Mouse (Mus musculus) liver, embryonic 13.5 days (tissue): ENCODE results near the gene Prkca. TPM values are rescaled to one million over a fixed set of nuclear protein-coding genes. Genes with fewer than 3 reads are reported as not detected.

Experiments
- ATAC-seq: fragments of 200-750 bp; cut with Nextera tagmentation; 2 replicates; pipeline ENCODE4 v1.8.0; 2017; ENCODE audit warnings: low read depth, mild to moderate bottlenecking, moderate number of reproducible peaks, moderate library complexity
- DNase-seq: peaks from one replicate; pipeline ENCODE4 v3.0.0; 2022
- H3K27ac ChIP-seq: fragments of 300-500 bp; sonication (generic); 2 replicates; pipeline ENCODE4 v1.5.1; 2015; ENCODE audit warnings: moderate library complexity, mild to moderate bottlenecking, inconsistent platforms
- H3K27me3 ChIP-seq: fragments of 300-500 bp; sonication (generic); 2 replicates; pipeline ENCODE4 v1.6.1; 2015; ENCODE audit warnings: mild to moderate bottlenecking, inconsistent platforms
- H3K36me3 ChIP-seq: fragments of 300-500 bp; sonication (generic); 2 replicates; pipeline ENCODE4 v1.6.1; 2015; ENCODE audit warnings: mild to moderate bottlenecking, inconsistent platforms
- H3K4me1 ChIP-seq: fragments of 300-500 bp; sonication (generic); replicated peaks from 2 replicates; pipeline ENCODE4 v1.6.1; 2015; ENCODE audit warnings: inconsistent platforms
- H3K4me2 ChIP-seq: fragments of 300-500 bp; sonication (generic); 2 replicates; pipeline ENCODE4 v1.6.1; 2015; ENCODE audit warnings: inconsistent platforms, mild to moderate bottlenecking, moderate library complexity
- H3K4me3 ChIP-seq: fragments of 300-500 bp; sonication (generic); replicated peaks from 2 replicates; pipeline ENCODE4 v1.5.1; 2015; ENCODE audit warnings: mild to moderate bottlenecking, inconsistent platforms
- H3K9ac ChIP-seq: fragments of 300-500 bp; sonication (generic); 2 replicates; pipeline ENCODE4 v1.6.1; 2015; ENCODE audit warnings: mild to moderate bottlenecking, inconsistent platforms
- H3K9me3 ChIP-seq: fragments of 300-500 bp; sonication (generic); replicated peaks from 2 replicates; pipeline ENCODE4 v1.6.1; 2016; ENCODE audit warnings: inconsistent platforms
- WGBS: fragments of 180-500 bp; shearing (Covaris S2); methylation state at CpG from one replicate; pipeline ENCODE4 v1.1.7; 2015; ENCODE audit not compliant: insufficient replicate concordance; 5-methylcytosine and 5-hydroxymethylcytosine counted together
- polyA plus RNA-seq: library from polyadenylated mRNA; unstranded; fragments of >200 nt; fragmentation: Nextera tagmentation; extraction: Ambion mirVana; gene quantifications from 2 replicates; pipeline ENCODE4 v1.2.1, GENCODE M21; 2015

Prkca gene
- polyA plus RNA-seq, 1 experiment from 2014 or later, result 1.9 TPM

DNA sequence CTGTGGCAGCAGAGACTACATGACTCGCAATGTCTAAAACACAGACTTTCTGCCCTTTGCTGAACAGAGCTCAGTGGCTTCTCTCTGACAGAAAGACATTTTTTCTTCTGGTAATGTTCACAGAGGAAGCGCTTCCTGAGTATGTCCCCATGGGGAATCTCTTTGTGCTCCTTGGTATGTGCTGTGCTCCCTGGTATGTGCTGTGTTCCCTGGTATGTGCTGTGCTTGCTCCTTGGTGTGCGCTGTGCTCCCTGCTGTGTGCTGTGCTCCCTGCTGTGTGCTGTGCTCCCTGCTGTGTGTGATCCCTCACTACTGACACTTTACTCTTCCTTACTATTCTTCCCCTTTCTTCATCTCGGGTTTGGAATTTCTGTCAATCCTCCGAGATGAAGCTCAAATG is 330.3 kb downstream of the Prkca start:
- H3K4me2 ChIP-seq, result no peak overlapping the region
- H3K27me3 ChIP-seq, result no peaks in the 10 kb centered on the region
- H3K36me3 ChIP-seq, result no peaks in the 10 kb centered on the region
- ATAC-seq (no peak), DNase-seq (no peak)
- H3K4me3 ChIP-seq, result no peak overlapping the region
- H3K4me1 ChIP-seq, result 0 out of 2 replicates have a peak, but pooled peaks cover 3% of the 10 kb centered on the region
- no peaks in the 10 kb centered on the region for H3K9me3 ChIP-seq
- H3K9ac ChIP-seq, result no peak overlapping the region
- 64% methylated on average over 5 of the region's 5 CpGs for WGBS
- no peak overlapping the region for H3K27ac ChIP-seq

GRCm38 (mm10) chr11:108010465-108010864 is 333.3 kb downstream of the Prkca start:
- no peaks in the 10 kb centered on the region for H3K27me3 ChIP-seq
- 61% methylated on average over 4 of the region's 4 CpGs for WGBS
- no peaks in the 10 kb centered on the region for H3K36me3 ChIP-seq
- DNase-seq (no peak), ATAC-seq (no peak)
- no peak overlapping the region for H3K4me3 ChIP-seq
- H3K9ac ChIP-seq, result no peak overlapping the region
- no peaks in the 10 kb centered on the region for H3K9me3 ChIP-seq
- H3K4me1 ChIP-seq, result 0 out of 2 replicates have a peak, but pooled peaks cover 3% of the 10 kb centered on the region
- no peak overlapping the region for H3K27ac ChIP-seq
- H3K4me2 ChIP-seq, result no peak overlapping the region

- Histone ChIP-seq H3K27ac (no peak overlapping the region), H3K36me3 (no peaks in the 10 kb centered on the region), H3K9ac (no peak overlapping the region), H3K4me2 (peak overlapping the region; percentile 26; the same call in 1 of the 2 replicates), H3K27me3 (no peaks in the 10 kb centered on the region), H3K4me1 (peaks cover 18% of the 10 kb centered on the region), H3K9me3 (no peaks in the 10 kb centered on the region), H3K4me3 (no peak overlapping the region)
- DNase-seq (no peak), ATAC-seq (peak; percentile 77)
- WGBS, result 40% methylated on average over 3 of the region's 3 CpGs
These were observed 344.8 kb downstream of the Prkca start for GRCm38 (mm10) chr11:107998891-107999290.

DNA sequence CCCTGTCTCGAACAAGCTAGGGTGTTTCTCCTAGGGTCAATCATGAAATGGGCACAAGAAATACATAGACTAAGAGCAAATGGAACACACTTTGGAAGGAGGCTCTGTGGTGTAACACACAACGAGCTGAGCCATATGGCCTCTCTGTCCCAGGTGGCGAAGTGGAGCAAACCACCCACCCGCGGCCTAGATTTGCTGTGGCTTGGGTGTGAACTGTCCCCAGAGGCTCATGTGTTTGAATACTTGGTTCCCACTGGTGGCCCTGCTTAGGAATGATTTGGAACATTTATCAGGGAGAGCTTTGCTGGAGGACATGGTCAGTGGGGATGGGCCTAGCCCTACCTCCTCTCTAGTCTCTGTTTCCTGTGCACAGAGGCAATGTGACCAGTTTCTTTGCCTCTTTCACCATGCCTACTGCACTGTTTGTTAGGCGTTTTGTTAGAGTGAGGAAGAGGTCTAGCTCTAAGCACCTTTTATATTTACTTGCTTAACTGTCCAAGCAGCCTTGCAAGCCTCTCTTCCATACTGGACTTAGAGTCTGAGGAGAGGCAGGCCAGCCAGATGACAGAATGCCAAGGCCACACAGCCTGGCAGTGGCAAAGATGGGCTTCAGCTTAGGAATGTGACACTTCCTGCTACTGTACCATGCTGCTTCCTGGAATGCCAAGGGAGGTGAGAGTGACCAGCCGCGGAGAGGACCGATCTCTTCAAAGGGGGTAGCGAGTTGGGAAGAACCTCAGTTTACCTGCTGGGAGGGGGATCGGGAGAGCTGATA is 346.6 kb downstream of the Prkca start:
- Histone ChIP-seq H3K4me3 (no peak overlapping the region), H3K9ac (no peak overlapping the region), H3K4me2 (no peak overlapping the region), H3K36me3 (no peaks in the 10 kb centered on the region), H3K4me1 (peaks cover 33% of the 10 kb centered on the region), H3K9me3 (no peaks in the 10 kb centered on the region), H3K27ac (no peak overlapping the region), H3K27me3 (no peaks in the 10 kb centered on the region)
- DNase-seq (no peak), ATAC-seq (no peak)
- WGBS, result 70% methylated on average over 11 of the region's 11 CpGs

- Histone ChIP-seq H3K9ac (no peak overlapping the region), H3K9me3 (no peaks in the 10 kb centered on the region), H3K4me3 (no peak overlapping the region), H3K4me2 (no peak overlapping the region), H3K27ac (no peak overlapping the region), H3K4me1 (peaks cover 42% of the 10 kb centered on the region), H3K27me3 (no peaks in the 10 kb centered on the region), H3K36me3 (no peaks in the 10 kb centered on the region)
- 57% methylated on average over 6 of the region's 6 CpGs for WGBS
- ATAC-seq (no peak), DNase-seq (peak; percentile 18)
These were observed 349.2 kb downstream of the Prkca start for GRCm38 (mm10) chr11:107994487-107994886.

GRCm38 (mm10) chr11:107993792-107994191 is 349.9 kb downstream of the Prkca start:
- Histone ChIP-seq H3K27me3 (no peaks in the 10 kb centered on the region), H3K27ac (no peak overlapping the region), H3K4me1 (peaks cover 38% of the 10 kb centered on the region), H3K9ac (no peak overlapping the region), H3K36me3 (no peaks in the 10 kb centered on the region), H3K9me3 (no peaks in the 10 kb centered on the region), H3K4me3 (no peak overlapping the region), H3K4me2 (no peak overlapping the region)
- no peak for DNase-seq
- WGBS, result 56% methylated on average over 3 of the region's 3 CpGs
- ATAC-seq, result no peak

DNA sequence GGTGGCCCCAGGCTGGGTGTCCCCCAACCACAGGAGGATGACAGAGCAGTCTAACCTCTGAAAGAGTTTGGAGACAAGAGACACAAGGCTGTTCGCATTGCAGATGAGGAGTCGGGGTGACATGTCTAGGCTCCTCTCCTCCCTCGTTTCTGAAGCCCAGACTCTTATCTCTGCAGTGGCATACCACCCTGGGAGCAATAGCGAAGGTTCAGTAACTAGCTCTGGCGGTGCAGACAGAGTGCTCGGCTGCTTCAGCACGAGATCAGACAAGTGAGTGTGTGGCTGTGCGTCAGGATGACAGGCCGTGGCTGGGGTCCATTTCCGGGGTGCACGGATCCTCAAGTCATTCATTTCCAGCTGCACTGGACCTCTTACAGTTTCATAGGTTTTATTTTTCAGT is 351.2 kb downstream of the Prkca start:
- Histone ChIP-seq H3K27me3 (no peaks in the 10 kb centered on the region), H3K9me3 (no peaks in the 10 kb centered on the region), H3K4me3 (peak overlapping the region; percentile 28), H3K27ac (peak overlapping the region; percentile 92), H3K4me1 (peaks cover 39% of the 10 kb centered on the region), H3K9ac (peak overlapping the region; percentile 60), H3K36me3 (no peaks in the 10 kb centered on the region), H3K4me2 (peak overlapping the region; percentile 62)
- 19% methylated on average over 11 of the region's 11 CpGs for WGBS
- DNase-seq (peak; percentile 18), ATAC-seq (peak; percentile 85)

DNA sequence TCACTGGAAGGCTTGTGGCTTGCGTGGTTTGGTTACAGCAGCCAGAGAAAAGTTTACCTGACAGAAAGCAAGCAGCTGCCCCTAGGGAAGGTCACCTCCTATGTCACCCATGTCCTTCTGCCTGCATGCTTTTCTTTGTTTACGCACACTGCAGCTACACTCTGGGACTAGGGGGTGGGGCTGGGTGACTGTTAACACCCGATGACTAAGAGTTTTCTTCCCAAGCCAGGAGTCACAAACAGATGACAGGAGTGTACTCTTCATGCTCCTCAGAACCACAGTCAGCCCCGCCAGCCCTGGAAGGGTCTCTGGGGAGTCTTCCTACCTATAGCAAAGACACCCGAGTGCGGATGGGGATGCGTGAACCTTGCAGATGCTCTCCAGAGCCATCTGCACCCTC is 351.7 kb downstream of the Prkca start:
- H3K36me3 ChIP-seq, result no peaks in the 10 kb centered on the region
- peaks cover 39% of the 10 kb centered on the region for H3K4me1 ChIP-seq
- H3K4me3 ChIP-seq, result peak overlapping the region; percentile 28
- H3K9ac ChIP-seq, result peak overlapping the region; percentile 60
- H3K27me3 ChIP-seq, result no peaks in the 10 kb centered on the region
- ATAC-seq (peak; percentile 94), DNase-seq (peak; percentile 10)
- H3K27ac ChIP-seq, result peak overlapping the region; percentile 92
- H3K4me2 ChIP-seq, result peak overlapping the region; percentile 62
- no peaks in the 10 kb centered on the region for H3K9me3 ChIP-seq
- WGBS, result 48% methylated on average over 7 of the region's 7 CpGs

DNA sequence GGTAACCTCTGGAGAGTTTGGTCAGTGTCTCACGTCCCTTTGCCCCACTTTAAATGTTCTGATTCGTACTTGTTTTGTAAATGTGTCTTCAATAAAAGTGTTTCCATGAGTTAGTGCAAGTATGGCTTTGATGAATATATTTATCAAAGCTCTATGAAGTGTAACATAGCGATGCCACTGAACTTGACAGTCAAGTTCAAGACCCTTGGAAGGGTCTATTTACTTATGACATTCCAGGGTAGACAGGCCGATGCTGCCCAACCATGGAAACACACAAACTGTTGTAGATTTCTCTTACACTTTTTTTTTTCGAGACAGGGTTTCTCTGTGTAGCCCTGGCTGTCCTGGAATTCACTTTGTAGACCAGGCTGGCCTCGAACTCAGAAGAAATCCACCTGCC is 354.5 kb downstream of the Prkca start:
- 67% methylated on average over 6 of the region's 6 CpGs for whole genome bisulfite sequencing
- no peaks in the 10 kb centered on the region for H3K27me3 ChIP-seq
- DNase-seq, result no peak
- H3K36me3 ChIP-seq, result no peaks in the 10 kb centered on the region
- no peak for ATAC-seq
- no peak overlapping the region for H3K27ac ChIP-seq
- H3K9ac ChIP-seq, result no peak overlapping the region
- H3K4me3 ChIP-seq, result no peak overlapping the region
- H3K4me2 ChIP-seq, result no peak overlapping the region
- no peaks in the 10 kb centered on the region for H3K9me3 ChIP-seq
- H3K4me1 ChIP-seq, result peaks cover 55% of the 10 kb centered on the region

DNA sequence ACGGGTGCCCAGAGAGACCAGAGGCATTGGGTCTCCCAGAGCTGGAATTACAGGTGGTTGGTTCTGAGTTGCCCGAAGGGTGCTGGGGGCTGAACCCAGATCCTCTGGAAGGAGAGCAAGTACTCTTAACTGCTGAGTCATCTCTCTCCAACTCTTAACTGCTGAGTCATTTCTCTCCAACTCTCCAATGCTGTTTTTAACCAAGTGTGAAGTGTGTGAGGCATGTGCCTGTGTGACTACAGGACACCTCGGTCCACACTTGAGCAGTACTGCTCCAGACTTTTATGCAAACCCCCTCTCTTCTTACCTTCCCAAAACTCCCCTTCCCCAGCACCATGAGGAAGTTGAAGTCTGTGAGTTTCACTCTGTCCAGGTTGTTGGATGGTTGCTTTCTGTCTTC is 357.8 kb downstream of the Prkca start:
- peaks cover 35% of the 10 kb centered on the region for H3K4me1 ChIP-seq
- DNase-seq, result peak; percentile 39

DNA sequence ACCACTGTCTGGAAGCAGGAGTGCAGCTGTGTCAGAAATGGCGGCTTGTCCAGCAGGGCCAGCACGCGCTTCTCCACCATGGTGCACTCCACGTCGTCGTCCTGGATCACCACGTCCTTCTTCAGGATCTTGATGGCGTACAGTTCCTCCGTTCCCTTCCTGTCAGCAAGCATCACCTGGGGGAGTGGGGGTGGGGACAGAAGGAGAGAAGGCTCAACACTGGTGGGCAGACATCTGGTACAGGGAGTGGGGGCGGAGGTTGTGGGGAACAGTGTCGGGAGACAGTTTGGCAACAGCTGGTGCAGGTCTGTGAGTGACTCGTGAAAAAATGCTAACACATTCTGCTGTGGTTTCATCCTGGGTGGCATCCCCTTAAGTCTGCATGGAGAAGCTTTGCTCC is 359.8 kb downstream of the Prkca start:
- H3K27ac ChIP-seq, result no peak overlapping the region
- 83% methylated on average over 12 of the region's 12 CpGs for WGBS

More for the DNA sequence above, 357.8 kb downstream of the Prkca start:
- WGBS, result 64% methylated on average over 3 of the region's 3 CpGs
- Histone ChIP-seq H3K4me3 (no peak overlapping the region), H3K9me3 (no peaks in the 10 kb centered on the region), H3K4me2 (peak overlapping the region; percentile 13; the same call in 1 of the 2 replicates), H3K9ac (peak overlapping the region; percentile 50), H3K27ac (peak overlapping the region; percentile 78), H3K27me3 (no peaks in the 10 kb centered on the region), H3K36me3 (no peaks in the 10 kb centered on the region)
- ATAC-seq, result peak; percentile 90

GRCm38 (mm10) chr11:107983224-107983623 is 360.5 kb downstream of the Prkca start:
- no peak for DNase-seq
- no peak overlapping the region for H3K27ac ChIP-seq

More for the DNA sequence above, 359.8 kb downstream of the Prkca start:
- H3K9ac ChIP-seq, result no peak overlapping the region
- H3K27me3 ChIP-seq, result no peaks in the 10 kb centered on the region
- DNase-seq (no peak), ATAC-seq (no peak)
- no peak overlapping the region for H3K4me2 ChIP-seq
- H3K9me3 ChIP-seq, result no peaks in the 10 kb centered on the region
- no peak overlapping the region for H3K4me3 ChIP-seq
- peaks cover 33% of the 10 kb centered on the region for H3K4me1 ChIP-seq
- H3K36me3 ChIP-seq, result no peaks in the 10 kb centered on the region

More at GRCm38 (mm10) chr11:107983224-107983623, 360.5 kb downstream of the Prkca start:
- Histone ChIP-seq H3K27me3 (no peaks in the 10 kb centered on the region), H3K4me1 (peaks cover 27% of the 10 kb centered on the region), H3K36me3 (no peaks in the 10 kb centered on the region), H3K9me3 (no peaks in the 10 kb centered on the region), H3K4me2 (no peak overlapping the region), H3K9ac (no peak overlapping the region), H3K4me3 (no peak overlapping the region)
- 57% methylated on average over 5 of the region's 5 CpGs for WGBS
- no peak for ATAC-seq
